ENCODE assay signal across 35 mouse cellular contexts in the genomic region with DNA sequence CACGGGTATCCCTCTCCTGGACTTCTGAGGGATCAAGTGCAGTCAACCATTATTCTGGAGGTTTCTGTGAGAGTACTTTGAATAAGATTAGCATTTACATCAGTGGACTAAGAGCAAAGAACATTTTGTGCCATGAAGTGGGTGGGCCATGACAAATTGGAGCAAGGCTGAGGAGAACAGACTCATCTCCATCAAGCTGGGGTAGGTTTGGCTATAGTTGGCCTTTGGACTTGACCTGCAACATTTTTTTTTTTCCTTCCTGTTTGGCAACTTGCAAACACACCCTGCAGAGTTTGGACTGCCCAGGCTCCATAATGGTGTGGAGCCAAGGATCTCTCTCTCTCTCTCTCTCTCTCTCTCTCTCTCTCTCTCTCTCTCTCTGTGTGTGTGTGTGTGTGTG. TPM values are rescaled to one million over a fixed set of nuclear protein-coding genes. Genes with fewer than 3 reads are reported as not detected.
A peak's percentile ranks its signal among the peaks of the same experiment; 100 is the strongest.
DNase-seq lines count a peak whose midpoint lies in the region; ATAC-seq and TF ChIP-seq lines count a peak whose summit lies in the region.
"Had no signal": no experiment of that assay in that cellular context is flagged by ENCODE, and none has a peak within 500 bp of the region (broad histone marks: within the 10 kb centered on the region; RNA-seq: fewer than 3 reads in every experiment).

No protein-coding gene starts in this region.

- H3K79me2 ChIP-seq in liver, adult 2 months (ENCODE audit: control insufficient read depth, insufficient read depth, low read length), result no peaks in the 10 kb centered on the region

- H3K27ac ChIP-seq in kidney, embryonic 16.5 days (ENCODE audit: low read length), result no peak overlapping the region
- peak overlapping the region; percentile 63; the same call in 1 of the 2 replicates for H3K27ac ChIP-seq in liver, adult 2 months (replicated peaks; ENCODE audit: insufficient read depth, low read depth, low read length)
- no peak overlapping the region for H3K27ac ChIP-seq in liver, embryonic 12.5 days
- no peak overlapping the region for H3K27ac ChIP-seq in stomach, postnatal 0 days (replicated peaks)
- H3K27ac ChIP-seq: embryonic facial prominence, embryonic 13.5 days; forebrain, embryonic 10.5 days; forebrain, embryonic 15.5 days; gastrocnemius, adult 2 months; heart, embryonic 13.5 days; hindbrain, embryonic 14.5 days; left cerebral cortex, adult 2 months; limb, embryonic 12.5 days; liver, embryonic 13.5 days; midbrain, embryonic 15.5 days had no signal

- no peaks in the 10 kb centered on the region for H3K9me3 ChIP-seq in kidney, embryonic 16.5 days (ENCODE audit: low read length)
- H3K9me3 ChIP-seq in liver, embryonic 12.5 days (replicated peaks), result no peaks in the 10 kb centered on the region
- no peaks in the 10 kb centered on the region for H3K9me3 ChIP-seq in stomach, postnatal 0 days (ENCODE audit: control insufficient read depth, low read length)
- H3K9me3 ChIP-seq: embryonic facial prominence, embryonic 13.5 days; forebrain, embryonic 10.5 days; forebrain, embryonic 15.5 days; heart, embryonic 13.5 days; limb, embryonic 12.5 days; liver, embryonic 13.5 days; midbrain, embryonic 15.5 days had no signal

- WGBS in kidney, embryonic 16.5 days, result 30% methylated on average over 1 of the region's 1 CpGs
- 56% methylated on average over 1 of the region's 1 CpGs for WGBS in liver, adult 2 months
- 59% methylated on average over 1 of the region's 1 CpGs for WGBS in liver, embryonic 12.5 days (ENCODE audit: insufficient replicate concordance)
- WGBS in stomach, postnatal 0 days, result 66% methylated on average over 1 of the region's 1 CpGs

- no peak overlapping the region for H3K9ac ChIP-seq in kidney, embryonic 16.5 days (replicated peaks; ENCODE audit: low read length)
- H3K9ac ChIP-seq in liver, adult 2 months (ENCODE audit: low read depth, low read length), result no peak overlapping the region
- H3K9ac ChIP-seq in liver, embryonic 12.5 days, result no peak overlapping the region
- no peak overlapping the region for H3K9ac ChIP-seq in stomach, postnatal 0 days (ENCODE audit: low read length)
- H3K9ac ChIP-seq: embryonic facial prominence, embryonic 13.5 days; forebrain, embryonic 15.5 days; heart, embryonic 13.5 days; hindbrain, embryonic 14.5 days; limb, embryonic 12.5 days; liver, embryonic 13.5 days; midbrain, embryonic 15.5 days had no signal

- H3K4me3 ChIP-seq in kidney, embryonic 16.5 days (ENCODE audit: low read length), result no peak overlapping the region
- H3K4me3 ChIP-seq in liver, adult 2 months (ENCODE audit: insufficient read depth, low read depth, low read length), result no peak overlapping the region
- H3K4me3 ChIP-seq in liver, embryonic 12.5 days, result no peak overlapping the region
- H3K4me3 ChIP-seq in stomach, postnatal 0 days (ENCODE audit: low read depth, low read length), result no peak overlapping the region
- H3K4me3 ChIP-seq: embryonic facial prominence, embryonic 13.5 days; forebrain, embryonic 10.5 days; forebrain, embryonic 15.5 days; gastrocnemius, adult 2 months; heart, embryonic 13.5 days; left cerebral cortex, adult 2 months; limb, embryonic 12.5 days; liver, embryonic 13.5 days; midbrain, embryonic 15.5 days had no signal

- no peak for TF ChIP-seq CTCF in liver, adult 2 months (IDR thresholded peaks at IDR 0.05; ENCODE audit: low read depth, low read length)
- no peak for TF ChIP-seq CTCF in stomach, postnatal 0 days (IDR thresholded peaks at IDR 0.05; ENCODE audit: low read depth)

- H3K4me1 ChIP-seq in kidney, embryonic 16.5 days (ENCODE audit: insufficient read depth, low read length), result peaks cover 10% of the 10 kb centered on the region
- H3K4me1 ChIP-seq in liver, adult 2 months (ENCODE audit: control insufficient read depth, insufficient read depth, low read length), result peaks cover 6% of the 10 kb centered on the region
- H3K4me1 ChIP-seq in liver, embryonic 12.5 days, result peaks cover 4% of the 10 kb centered on the region; the same call in 1 of the 2 replicates
- H3K4me1 ChIP-seq in stomach, postnatal 0 days (replicated peaks; ENCODE audit: control insufficient read depth, insufficient read depth), result no peaks in the 10 kb centered on the region
- H3K4me1 ChIP-seq: embryonic facial prominence, embryonic 13.5 days; forebrain, embryonic 15.5 days; midbrain, embryonic 15.5 days had no signal

- no peak for TF ChIP-seq EP300 in stomach, postnatal 0 days (optimal IDR thresholded peaks at IDR 0.05)

- no peak for ATAC-seq in kidney, embryonic 16.5 days (ENCODE audit: low FRiP score, low TSS enrichment)
- no peak for ATAC-seq in liver, embryonic 12.5 days
- ATAC-seq in stomach, postnatal 0 days (ENCODE audit: low FRiP score, low TSS enrichment), result 0 out of 2 replicates have a peak, but pooled peaks have one; percentile 35
- ATAC-seq: CD4-positive, CD25-positive, alpha-beta regulatory T cell, adult 4 months; forebrain, embryonic 15.5 days; midbrain, embryonic 15.5 days had no signal

- H3K27me3 ChIP-seq in kidney, embryonic 16.5 days (ENCODE audit: insufficient read depth, low read length), result no peaks in the 10 kb centered on the region
- no peaks in the 10 kb centered on the region for H3K27me3 ChIP-seq in liver, adult 2 months (ENCODE audit: control insufficient read depth, insufficient read depth, low read length)
- peaks cover 4% of the 10 kb centered on the region; the same call in 1 of the 2 replicates for H3K27me3 ChIP-seq in liver, embryonic 12.5 days (replicated peaks)
- no peaks in the 10 kb centered on the region for H3K27me3 ChIP-seq in stomach, postnatal 0 days (ENCODE audit: control insufficient read depth, insufficient read depth, low read length)
- H3K27me3 ChIP-seq: embryonic facial prominence, embryonic 13.5 days; forebrain, embryonic 15.5 days; limb, embryonic 12.5 days; liver, embryonic 13.5 days; midbrain, embryonic 15.5 days had no signal

- no peaks in the 10 kb centered on the region for H3K36me3 ChIP-seq in kidney, embryonic 16.5 days (ENCODE audit: insufficient read depth, low read length)
- H3K36me3 ChIP-seq in liver, adult 2 months (ENCODE audit: control insufficient read depth, insufficient read depth, low read length), result no peaks in the 10 kb centered on the region
- no peaks in the 10 kb centered on the region for H3K36me3 ChIP-seq in liver, embryonic 12.5 days
- H3K36me3 ChIP-seq in stomach, postnatal 0 days (ENCODE audit: control insufficient read depth, insufficient read depth, low read length), result no peaks in the 10 kb centered on the region
- H3K36me3 ChIP-seq: embryonic facial prominence, embryonic 13.5 days; forebrain, embryonic 10.5 days; forebrain, embryonic 15.5 days; heart, embryonic 13.5 days; limb, embryonic 12.5 days; liver, embryonic 13.5 days; midbrain, embryonic 15.5 days had no signal

- no peak overlapping the region for H3K4me2 ChIP-seq in kidney, embryonic 16.5 days (replicated peaks; ENCODE audit: low read depth, low read length)
- H3K4me2 ChIP-seq in liver, embryonic 12.5 days, result no peak overlapping the region
- no peak overlapping the region for H3K4me2 ChIP-seq in stomach, postnatal 0 days (replicated peaks; ENCODE audit: low read depth)
- H3K4me2 ChIP-seq: embryonic facial prominence, embryonic 13.5 days; forebrain, embryonic 15.5 days; heart, embryonic 13.5 days; hindbrain, embryonic 14.5 days; limb, embryonic 12.5 days; liver, embryonic 13.5 days; midbrain, embryonic 15.5 days had no signal

- no peak for TF ChIP-seq POLR2A in liver, adult 2 months (IDR thresholded peaks at IDR 0.05; ENCODE audit: extremely low read depth, insufficient read depth, low read length)

- DNase-seq in kidney, adult 11 months, result peak; percentile 53
- peak; percentile 88 for DNase-seq in liver, adult 2 months (ENCODE audit: extremely low read depth, low read depth, low spot score)
- peak; percentile 49 for DNase-seq in kidney, postnatal 14 days
- DNase-seq in stomach, postnatal 0 days (ENCODE audit: low spot score), result no peak
- DNase-seq in urinary bladder, postnatal 10 days (ENCODE audit: low spot score), result no peak
- DNase-seq: adrenal gland, postnatal 25 days; cerebellum, adult 18-20 months; cerebellum, postnatal 25 days; gastrocnemius, adult 2 months; gastrocnemius, postnatal 36 days; heart, adult 18-20 months; heart, postnatal 10 days; liver, embryonic 13.5 days; lung, adult 2 months; lung, postnatal 10 days; right cerebral cortex, postnatal 25 days; spleen, adult 18-20 months; thymus, adult 18-20 months; thymus, postnatal 25 days had no signal

RNA-seq across cellular contexts. Expression of a gene that starts 8.4 kb away (rescaled TPM):
- polyA plus RNA-seq in kidney, embryonic 16.5 days (2015; fragmentation: Nextera tagmentation; extraction: Ambion mirVana), result 23.1 and 23.3 TPM in 2 replicates
- total RNA-seq in liver, adult 2 months (2014; rRNA removed), result 14.4 and 19.8 TPM in 2 replicates
- 8.6 and 10.0 TPM in 2 replicates for polyA plus RNA-seq in liver, adult 2 months (2012; rRNA removed)
- 12.5 and 13.6 TPM in 2 replicates for polyA plus RNA-seq in liver, embryonic 12.5 days (2016; fragmentation: Nextera tagmentation; extraction: Ambion mirVana)
- 4.9 and 5.1 TPM in 2 replicates for polyA plus RNA-seq in stomach, postnatal 0 days (2015; fragmentation: Nextera tagmentation; extraction: Ambion mirVana)

RNA-seq across cellular contexts. Expression of a gene that starts 10.8 kb away (rescaled TPM):
- 0.33 and 0.42 TPM in 2 replicates for polyA plus RNA-seq in kidney, embryonic 16.5 days (2015; fragmentation: Nextera tagmentation; extraction: Ambion mirVana)
- total RNA-seq in liver, adult 2 months (2014; rRNA removed), result not detected in 2 replicates
- polyA plus RNA-seq in liver, adult 2 months (2012; rRNA removed), result not detected in 2 replicates
- polyA plus RNA-seq in liver, embryonic 12.5 days (2016; fragmentation: Nextera tagmentation; extraction: Ambion mirVana), result 117 and 121 TPM in 2 replicates
- polyA plus RNA-seq in stomach, postnatal 0 days (2015; fragmentation: Nextera tagmentation; extraction: Ambion mirVana), result 0.07 and 0.40 TPM in 2 replicates
- total RNA-seq: adrenal gland, adult 18-20 months; adrenal gland, postnatal 25 days; gastrocnemius, adult 2 months; gastrocnemius, postnatal 36 days; heart, adult 18-20 months; heart, postnatal 10 days; layer of hippocampus, adult 18-20 months; layer of hippocampus, postnatal 10 days; left cerebral cortex, adult 2 months; left cerebral cortex, postnatal 25 days had no signal
- polyA plus RNA-seq: CD4-positive, CD25-positive, alpha-beta regulatory T cell, adult 4 months; forebrain, embryonic 15.5 days; frontal cortex, adult 2 months; hindbrain, embryonic 14.5 days; midbrain, embryonic 15.5 days had no signal

RNA-seq across cellular contexts. Expression of a gene that starts 49.1 kb away (rescaled TPM):
- polyA plus RNA-seq in kidney, embryonic 16.5 days (2015; fragmentation: Nextera tagmentation; extraction: Ambion mirVana), result 48.5 and 49.7 TPM in 2 replicates
- 2.9 and 3.1 TPM in 2 replicates for total RNA-seq in liver, adult 2 months (2014; rRNA removed)
- 7.8 and 9.0 TPM in 2 replicates for polyA plus RNA-seq in liver, adult 2 months (2012; rRNA removed)
- 24.9 and 26.3 TPM in 2 replicates for polyA plus RNA-seq in liver, embryonic 12.5 days (2016; fragmentation: Nextera tagmentation; extraction: Ambion mirVana)
- 13.1 and 14.0 TPM in 2 replicates for polyA plus RNA-seq in stomach, postnatal 0 days (2015; fragmentation: Nextera tagmentation; extraction: Ambion mirVana)

Comparison
In these comparisons a context has a peak if more than half of its experiments do, and no peak if none do; other contexts are left out.
1. RNA of a gene that starts 10.8 kb away (polyA plus RNA-seq): 117 to 121 TPM in liver, embryonic 12.5 days; 0.33 to 0.42 TPM in kidney, embryonic 16.5 days, 0.07 to 0.40 TPM in stomach, postnatal 0 days and not detected in liver, adult 2 months; every median in the first group is over 10 times any median in the second.
2. DNase-seq: peak in kidney, adult 11 months (single experiment), liver, adult 2 months (single experiment) and kidney, postnatal 14 days (single experiment); none in stomach, postnatal 0 days (single experiment) and urinary bladder, postnatal 10 days (single experiment).